Mouse (Mus musculus) liver, embryonic 11.5 days (tissue): ENCODE data around the gene Rfc2. TPM values are rescaled to one million over a fixed set of nuclear protein-coding genes. Genes with fewer than 3 reads are reported as not detected.

ENCODE experiments used
- microRNA-seq: library from miRNA; unstranded; fragments of <30 nt; microRNA quantifications from one replicate; pipeline ENCODE4, GENCODE M21; 2017; ENCODE audit warnings: borderline number of aligned reads
- polyA plus RNA-seq: library from polyadenylated mRNA; unstranded; fragments of >200 nt; fragmentation: Nextera tagmentation; extraction: Ambion mirVana; gene quantifications from 2 replicates; pipeline ENCODE4 v1.2.1, GENCODE M21; 2014

Rfc2 gene
- polyA plus RNA-seq, 1 experiment from 2014 or later: 363 TPM

Small RNA genes lying within 50 kb of the gene (microRNA-seq; reads per million reads assigned to microRNA genes)
- not detected for gene Mir7228

Other genes starting within 250 kb of the Rfc2 start
- gene Gtf2ird1, start 124.7 kb upstream of the Rfc2 start, polyA plus RNA-seq: 46.7 and 51.8 TPM in 2 replicates
- 1.4 and 1.7 TPM in 2 replicates for gene Clip2, start 28.9 kb upstream of the Rfc2 start, polyA plus RNA-seq
- not detected in 2 replicates for gene Syna, start 21.2 kb upstream of the Rfc2 start, polyA plus RNA-seq
- gene Lat2, start 33.7 kb downstream of the Rfc2 start, polyA plus RNA-seq: 2.0 and 2.1 TPM in 2 replicates
- gene Eif4h, start 58.1 kb downstream of the Rfc2 start, polyA plus RNA-seq: 401 and 428 TPM in 2 replicates
- 1.7 and 1.8 TPM in 2 replicates for gene Limk1, start 107.2 kb downstream of the Rfc2 start, polyA plus RNA-seq
- gene Eln, start 166.0 kb downstream of the Rfc2 start, polyA plus RNA-seq: 3.5 and 4.4 TPM in 2 replicates